Mouse (Mus musculus): ENCODE results near the gene Rabl3. TPM values are rescaled to one million over a fixed set of nuclear protein-coding genes. Genes with fewer than 3 reads are reported as not detected.

Rabl3 gene
- polyA plus RNA-seq, 1 experiment from 2014 or later, result 34.4 TPM

- no peak for ATAC-seq (replicated peaks; ENCODE audit: insufficient number of reproducible peaks, low FRiP score, low TSS enrichment)
- H3K27ac ChIP-seq (ENCODE audit: low read depth, low read length), result no peak overlapping the region
- no peaks in the 10 kb centered on the region for H3K4me1 ChIP-seq (ENCODE audit: control insufficient read depth, insufficient read depth, low read length)
- no peak overlapping the region for H3K4me3 ChIP-seq (ENCODE audit: low read depth, low read length)
- WGBS (ENCODE audit: insufficient replicate concordance), result 91% methylated on average over 4 of the region's 4 CpGs
- H3K9ac ChIP-seq (ENCODE audit: low read depth, low read length), result no peak overlapping the region
- H3K9me3 ChIP-seq (replicated peaks; ENCODE audit: control insufficient read depth, low read length), result peaks cover 5% of the 10 kb centered on the region; the same call in 1 of the 2 replicates
- H3K4me2 ChIP-seq, result no peak overlapping the region
- H3K27me3 ChIP-seq (ENCODE audit: control insufficient read depth, insufficient read depth, low read length), result no peaks in the 10 kb centered on the region
- peaks cover 36% of the 10 kb centered on the region for H3K36me3 ChIP-seq (ENCODE audit: control insufficient read depth, insufficient read depth, low read length)
These were observed 22.0 kb upstream of the Rabl3 start for GRCm38 (mm10) chr16:37517596-37518211.

- Histone ChIP-seq H3K9ac (ENCODE audit: low read depth, low read length) (no peak overlapping the region), H3K36me3 (ENCODE audit: control insufficient read depth, insufficient read depth, low read length) (peaks cover 39% of the 10 kb centered on the region), H3K9me3 (replicated peaks; ENCODE audit: control insufficient read depth, low read length) (peaks cover 5% of the 10 kb centered on the region; the same call in 1 of the 2 replicates), H3K27me3 (ENCODE audit: control insufficient read depth, insufficient read depth, low read length) (no peaks in the 10 kb centered on the region), H3K4me1 (ENCODE audit: control insufficient read depth, insufficient read depth, low read length) (no peaks in the 10 kb centered on the region), H3K27ac (ENCODE audit: low read depth, low read length) (no peak overlapping the region), H3K4me3 (ENCODE audit: low read depth, low read length) (no peak overlapping the region), H3K4me2 (no peak overlapping the region)
- WGBS (ENCODE audit: insufficient replicate concordance), result 65% methylated on average over 2 of the region's 2 CpGs
- no peak for ATAC-seq (replicated peaks; ENCODE audit: insufficient number of reproducible peaks, low FRiP score, low TSS enrichment)
These were observed 21.0 kb upstream of the Rabl3 start for GRCm38 (mm10) chr16:37518662-37519061.

GRCm38 (mm10) chr16:37519721-37520120 is 20.0 kb upstream of the Rabl3 start:
- H3K4me3 ChIP-seq (ENCODE audit: low read depth, low read length), result no peak overlapping the region
- no peak overlapping the region for H3K4me2 ChIP-seq
- ATAC-seq (replicated peaks; ENCODE audit: insufficient number of reproducible peaks, low FRiP score, low TSS enrichment), result no peak
- H3K27me3 ChIP-seq (ENCODE audit: control insufficient read depth, insufficient read depth, low read length), result no peaks in the 10 kb centered on the region
- 93% methylated on average over 1 of the region's 1 CpGs for WGBS (ENCODE audit: insufficient replicate concordance)
- no peak overlapping the region for H3K27ac ChIP-seq (ENCODE audit: low read depth, low read length)
- peaks cover 41% of the 10 kb centered on the region for H3K36me3 ChIP-seq (ENCODE audit: control insufficient read depth, insufficient read depth, low read length)
- no peak overlapping the region for H3K9ac ChIP-seq (ENCODE audit: low read depth, low read length)
- H3K9me3 ChIP-seq (replicated peaks; ENCODE audit: control insufficient read depth, low read length), result peaks cover 5% of the 10 kb centered on the region; the same call in 1 of the 2 replicates
- no peaks in the 10 kb centered on the region for H3K4me1 ChIP-seq (ENCODE audit: control insufficient read depth, insufficient read depth, low read length)

DNA sequence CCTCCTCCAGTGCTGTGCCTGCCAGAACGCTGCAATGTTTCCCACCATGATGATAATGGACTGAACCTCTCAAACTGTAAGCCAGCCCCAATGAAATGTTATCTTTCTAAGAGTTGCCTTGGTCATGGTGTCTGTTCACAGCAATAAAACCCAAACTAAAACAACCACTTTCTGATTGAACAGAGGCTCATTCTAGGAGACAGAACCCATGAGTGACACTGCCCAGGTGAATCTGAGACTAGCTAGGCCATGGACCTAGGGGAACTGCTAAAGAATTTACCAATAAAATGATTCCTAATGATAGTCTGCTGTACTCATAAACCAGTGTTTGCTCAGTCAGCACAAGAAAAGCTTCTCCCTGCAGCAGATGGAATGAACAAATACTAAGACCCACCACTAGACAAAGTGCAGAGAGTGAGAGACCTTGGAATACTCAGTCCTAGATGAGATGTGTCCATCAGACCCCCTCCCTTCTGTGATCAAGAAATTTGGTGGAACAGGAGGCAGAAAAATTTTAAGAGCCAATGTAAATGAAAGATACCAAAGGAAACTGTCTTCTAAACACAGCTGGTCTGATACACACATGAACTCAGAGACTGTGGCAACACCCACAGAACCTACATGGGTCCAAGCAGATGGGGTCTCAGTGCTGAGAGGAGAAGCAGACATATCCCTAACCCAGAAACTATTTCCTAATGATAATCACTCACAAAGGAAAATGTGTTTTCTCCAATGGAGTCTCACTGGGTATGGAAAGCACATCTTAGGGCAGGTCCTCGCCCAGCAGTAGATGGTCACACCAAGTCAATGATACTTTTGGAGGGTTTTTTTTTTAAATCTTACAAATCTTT is 19.3 kb upstream of the Rabl3 start:
- no peak overlapping the region for H3K4me2 ChIP-seq
- WGBS (ENCODE audit: insufficient replicate concordance), result 89% methylated on average over 2 of the region's 2 CpGs
- H3K27ac ChIP-seq (ENCODE audit: low read depth, low read length), result no peak overlapping the region
- H3K9ac ChIP-seq (ENCODE audit: low read depth, low read length), result no peak overlapping the region
- no peak for ATAC-seq (replicated peaks; ENCODE audit: insufficient number of reproducible peaks, low FRiP score, low TSS enrichment)
- peaks cover 41% of the 10 kb centered on the region for H3K36me3 ChIP-seq (ENCODE audit: control insufficient read depth, insufficient read depth, low read length)
- H3K4me1 ChIP-seq (ENCODE audit: control insufficient read depth, insufficient read depth, low read length), result no peaks in the 10 kb centered on the region
- peaks cover 5% of the 10 kb centered on the region; the same call in 1 of the 2 replicates for H3K9me3 ChIP-seq (replicated peaks; ENCODE audit: control insufficient read depth, low read length)
- H3K27me3 ChIP-seq (ENCODE audit: control insufficient read depth, insufficient read depth, low read length), result no peaks in the 10 kb centered on the region
- no peak overlapping the region for H3K4me3 ChIP-seq (ENCODE audit: low read depth, low read length)

DNA sequence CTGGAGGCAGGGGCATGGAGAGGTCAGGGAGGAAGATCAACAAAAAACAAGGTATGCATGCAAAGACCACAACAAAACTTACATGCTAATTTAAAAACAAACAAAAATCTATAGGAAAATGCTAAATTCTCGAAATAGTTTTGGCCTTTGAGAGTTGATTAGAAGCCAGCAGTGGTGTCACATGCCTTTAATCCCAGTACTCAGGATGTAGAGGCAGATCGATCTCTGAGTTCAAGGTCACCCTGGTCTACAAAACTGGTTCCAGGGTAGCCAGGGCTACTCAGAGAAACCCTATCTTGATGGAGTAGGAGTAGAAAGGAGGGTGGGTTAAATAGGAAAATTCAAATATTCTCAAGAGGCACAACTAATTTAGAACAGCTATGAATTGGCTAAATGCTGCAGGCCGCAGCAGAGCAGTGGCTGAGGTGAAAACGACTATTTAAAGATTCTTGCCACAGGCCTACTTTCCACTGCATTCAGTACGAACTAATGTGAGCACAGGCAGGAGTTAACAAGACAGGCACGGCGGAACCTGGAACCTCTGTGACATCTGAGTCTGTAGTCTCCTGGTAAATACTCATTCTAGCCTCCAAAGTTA is 17.5 kb upstream of the Rabl3 start:
- Histone ChIP-seq H3K36me3 (ENCODE audit: control insufficient read depth, insufficient read depth, low read length) (peaks cover 38% of the 10 kb centered on the region), H3K9ac (ENCODE audit: low read depth, low read length) (no peak overlapping the region), H3K9me3 (replicated peaks; ENCODE audit: control insufficient read depth, low read length) (peaks cover 5% of the 10 kb centered on the region; the same call in 1 of the 2 replicates), H3K27ac (ENCODE audit: low read depth, low read length) (no peak overlapping the region), H3K27me3 (ENCODE audit: control insufficient read depth, insufficient read depth, low read length) (no peaks in the 10 kb centered on the region), H3K4me3 (ENCODE audit: low read depth, low read length) (no peak overlapping the region), H3K4me1 (ENCODE audit: control insufficient read depth, insufficient read depth, low read length) (peaks cover 9% of the 10 kb centered on the region), H3K4me2 (no peak overlapping the region)
- WGBS (ENCODE audit: insufficient replicate concordance), result 89% methylated on average over 7 of the region's 7 CpGs
- no peak for ATAC-seq (replicated peaks; ENCODE audit: insufficient number of reproducible peaks, low FRiP score, low TSS enrichment)

DNA sequence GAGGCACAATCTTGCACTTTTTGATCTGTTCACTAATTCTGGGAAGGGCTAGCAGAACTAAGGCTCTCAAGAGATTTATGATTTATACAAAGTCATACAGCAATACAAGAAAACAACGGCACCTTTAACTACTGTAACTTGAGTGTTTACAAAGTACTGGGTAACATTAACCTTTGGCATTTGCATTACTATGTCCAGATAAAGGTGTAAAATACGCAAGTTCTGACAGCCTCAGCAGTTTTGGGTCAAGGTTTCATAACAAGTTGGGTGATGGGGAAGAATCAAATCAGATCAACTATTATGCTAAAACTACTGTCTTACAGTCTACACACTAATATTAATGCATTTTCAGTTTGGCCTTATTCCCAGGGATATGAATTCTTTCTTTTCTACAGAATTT is 14.6 kb upstream of the Rabl3 start:
- Histone ChIP-seq H3K27me3 (ENCODE audit: control insufficient read depth, insufficient read depth, low read length) (no peaks in the 10 kb centered on the region), H3K9ac (ENCODE audit: low read depth, low read length) (no peak overlapping the region), H3K4me3 (ENCODE audit: low read depth, low read length) (no peak overlapping the region), H3K27ac (ENCODE audit: low read depth, low read length) (no peak overlapping the region), H3K4me2 (no peak overlapping the region), H3K36me3 (ENCODE audit: control insufficient read depth, insufficient read depth, low read length) (peaks cover 30% of the 10 kb centered on the region), H3K9me3 (replicated peaks; ENCODE audit: control insufficient read depth, low read length) (peaks cover 4% of the 10 kb centered on the region; the same call in 1 of the 2 replicates), H3K4me1 (ENCODE audit: control insufficient read depth, insufficient read depth, low read length) (peaks cover 9% of the 10 kb centered on the region)
- no peak for ATAC-seq (replicated peaks; ENCODE audit: insufficient number of reproducible peaks, low FRiP score, low TSS enrichment)
- 88% methylated on average over 2 of the region's 2 CpGs for WGBS (ENCODE audit: insufficient replicate concordance)

DNA sequence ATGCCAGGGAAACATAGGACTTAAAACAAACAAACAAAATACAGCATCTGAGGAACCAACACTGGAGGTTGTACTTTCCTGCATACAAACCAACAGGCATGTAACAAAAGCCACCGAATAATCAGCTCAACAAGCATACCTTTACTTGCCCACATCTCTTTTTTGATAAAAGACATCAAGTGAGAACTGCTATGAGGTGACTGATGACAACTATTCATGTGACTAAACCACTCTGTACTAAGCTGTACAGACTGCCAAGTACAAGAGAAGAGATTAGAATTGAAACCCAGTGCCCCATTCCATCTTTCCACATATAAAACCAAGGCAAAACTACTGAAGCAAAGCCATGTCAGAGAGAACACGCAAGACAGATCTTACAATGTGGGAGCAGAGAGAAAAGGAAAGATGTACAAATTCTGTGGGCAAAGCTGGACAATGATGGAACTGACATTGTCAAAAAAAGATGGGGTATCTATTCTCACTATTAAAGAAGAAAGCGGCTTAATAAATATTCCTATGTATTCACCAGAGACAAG is 12.9 kb upstream of the Rabl3 start:
- peak overlapping the region; percentile 5; the same call in 1 of the 2 replicates for H3K27ac ChIP-seq (ENCODE audit: low read depth, low read length)
- H3K4me2 ChIP-seq, result 0 out of 2 replicates have a peak overlapping the region, but pooled peaks have one; percentile 6
- WGBS (ENCODE audit: insufficient replicate concordance), result 71% methylated on average over 3 of the region's 3 CpGs

GRCm38 (mm10) chr16:37530170-37530569 is 9.5 kb upstream of the Rabl3 start:
- peaks cover 12% of the 10 kb centered on the region for H3K4me1 ChIP-seq (ENCODE audit: control insufficient read depth, insufficient read depth, low read length)
- H3K27me3 ChIP-seq (ENCODE audit: control insufficient read depth, insufficient read depth, low read length), result no peaks in the 10 kb centered on the region
- no peak overlapping the region for H3K4me3 ChIP-seq (ENCODE audit: low read depth, low read length)
- no peaks in the 10 kb centered on the region; the same call in none of the 2 replicates for H3K36me3 ChIP-seq (ENCODE audit: control insufficient read depth, insufficient read depth, low read length)
- no peak overlapping the region for H3K27ac ChIP-seq (ENCODE audit: low read depth, low read length)
- no peak for ATAC-seq (replicated peaks; ENCODE audit: insufficient number of reproducible peaks, low FRiP score, low TSS enrichment)
- H3K4me2 ChIP-seq, result no peak overlapping the region
- H3K9ac ChIP-seq (ENCODE audit: low read depth, low read length), result no peak overlapping the region
- no peaks in the 10 kb centered on the region for H3K9me3 ChIP-seq (replicated peaks; ENCODE audit: control insufficient read depth, low read length)
- WGBS (ENCODE audit: insufficient replicate concordance), result 90% methylated on average over 6 of the region's 6 CpGs

More for the DNA sequence above, 12.9 kb upstream of the Rabl3 start:
- Histone ChIP-seq H3K4me1 (ENCODE audit: control insufficient read depth, insufficient read depth, low read length) (peaks cover 9% of the 10 kb centered on the region), H3K4me3 (ENCODE audit: low read depth, low read length) (no peak overlapping the region), H3K9me3 (replicated peaks; ENCODE audit: control insufficient read depth, low read length) (no peaks in the 10 kb centered on the region), H3K36me3 (ENCODE audit: control insufficient read depth, insufficient read depth, low read length) (peaks cover 17% of the 10 kb centered on the region), H3K27me3 (ENCODE audit: control insufficient read depth, insufficient read depth, low read length) (no peaks in the 10 kb centered on the region), H3K9ac (ENCODE audit: low read depth, low read length) (no peak overlapping the region)
- no peak for ATAC-seq (replicated peaks; ENCODE audit: insufficient number of reproducible peaks, low FRiP score, low TSS enrichment)
